Mouse (Mus musculus) heart, adult 2 months (tissue): ENCODE measurements around the gene Nudt15. TPM values are rescaled to one million over a fixed set of nuclear protein-coding genes. Genes with fewer than 3 reads are reported as not detected.
"Not testable (repeated sequence)": the region's sequence is repeated elsewhere in the genome, so short reads cannot be mapped to it uniquely, and the experiment has no call there.

Experiments
- DNase-seq, 2 experiments: peaks; one replicate each; pipeline ENCODE4 v3.0.0; 2021
- H3K27ac ChIP-seq: fragments of 200-600 bp; 2 replicates; pipeline ENCODE4 v1.8.1; 2022
- H3K27me3 ChIP-seq: fragments of 200-500 bp; 2 replicates; pipeline ENCODE4 v1.6.1; 2012; ENCODE audit warnings: mild to moderate bottlenecking, low read length, inconsistent platforms, mixed read lengths; ENCODE audit not compliant: control insufficient read depth, insufficient read depth
- H3K36me3 ChIP-seq: fragments of 200-500 bp; 2 replicates; pipeline ENCODE4 v1.6.1; 2012; ENCODE audit warnings: low read length, inconsistent platforms; ENCODE audit not compliant: control insufficient read depth, insufficient read depth
- H3K4me1 ChIP-seq: fragments of 200-500 bp; 2 replicates; pipeline ENCODE4 v1.6.1; 2011; ENCODE audit warnings: low read length; ENCODE audit not compliant: control insufficient read depth, insufficient read depth
- H3K4me3 ChIP-seq: fragments of 200-600 bp; 2 replicates; pipeline ENCODE4 v1.8.1; 2022
- H3K79me2 ChIP-seq: fragments of 200-500 bp; replicated peaks from 2 replicates; pipeline ENCODE4 v1.6.1; 2012; ENCODE audit warnings: mild to moderate bottlenecking, inconsistent platforms, low read length, moderate library complexity, mixed read lengths; ENCODE audit not compliant: control insufficient read depth, insufficient read depth
- H3K9ac ChIP-seq: fragments of 200-500 bp; 2 replicates; pipeline ENCODE4 v1.6.1; 2012; ENCODE audit warnings: low read depth, mild to moderate bottlenecking, control low read depth, inconsistent platforms, low read length, mixed read lengths
- CTCF ChIP-seq: fragments of 200-600 bp; IDR thresholded peaks from 2 replicates; pipeline ENCODE4 v1.8.1; 2022; ENCODE audit warnings: antibody characterized with exemption, mild to moderate bottlenecking, moderate library complexity
- EP300 ChIP-seq: fragments of 200-500 bp; IDR thresholded peaks from 2 replicates; pipeline ENCODE4 v1.6.1; 2011; ENCODE audit warnings: low read depth, low read length, control low read depth; ENCODE audit not compliant: insufficient read depth
- POLR2A ChIP-seq: fragments of 200-500 bp; IDR thresholded peaks from 2 replicates; pipeline ENCODE4 v1.6.1; 2011; ENCODE audit warnings: mild to moderate bottlenecking, low read depth, low read length, control low read depth; ENCODE audit not compliant: insufficient read depth
- WGBS: fragments of 180-500 bp; shearing (Covaris S2); methylation state at CpG from one replicate; pipeline ENCODE4 v1.1.7; 2018; 5-methylcytosine and 5-hydroxymethylcytosine counted together
- intact Hi-C: fragments of 180-260 bp; cut with DNase I; formaldehyde crosslinking; loops from one replicate; pipeline ENCODE4 v1.15.1; 2025
- polyA plus RNA-seq: library from polyadenylated mRNA; depleted of rRNA; stranded (reverse); fragments of >200 nt; gene quantifications from 2 replicates; pipeline ENCODE4 v1.2.3, GENCODE M21; 2012
- total RNA-seq, 2 experiments: library from RNA; stranded (reverse); gene quantifications; 2 replicates each; pipeline ENCODE4 v1.2.3; 2021

The Nudt15 gene
- total and polyA plus RNA-seq, 3 experiments, result 3.2 to 8.6 (median 7.3) TPM

DNA sequence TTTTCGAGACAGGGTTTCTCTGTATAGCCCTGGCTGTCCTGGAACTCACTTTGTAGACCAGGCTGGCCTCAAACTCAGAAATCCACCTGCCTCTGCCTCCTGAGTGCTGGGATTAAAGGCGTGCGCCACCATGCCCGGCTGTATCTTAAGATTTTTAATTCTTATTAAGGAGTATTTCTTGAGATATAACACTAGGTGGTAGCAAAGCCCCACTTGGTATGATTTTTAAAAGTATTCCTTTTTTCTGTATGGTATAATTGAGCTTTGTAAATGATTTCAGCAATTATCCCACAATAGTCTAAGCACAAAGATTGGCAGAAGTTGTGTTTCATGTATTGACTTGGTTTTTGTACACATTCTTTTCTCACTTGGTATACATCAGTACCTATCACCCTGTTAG, 21.8 kb upstream of the Nudt15 start:
- H3K27me3 ChIP-seq, H3K4me1 ChIP-seq, H3K79me2 ChIP-seq, H3K9ac ChIP-seq, intact Hi-C loops, H3K4me3 ChIP-seq, H3K36me3 ChIP-seq, DNase-seq, H3K27ac ChIP-seq: not testable (repeated sequence)
- peak; percentile 41 for TF ChIP-seq CTCF
- 88% methylated on average over 4 of the region's 4 CpGs for WGBS

DNA sequence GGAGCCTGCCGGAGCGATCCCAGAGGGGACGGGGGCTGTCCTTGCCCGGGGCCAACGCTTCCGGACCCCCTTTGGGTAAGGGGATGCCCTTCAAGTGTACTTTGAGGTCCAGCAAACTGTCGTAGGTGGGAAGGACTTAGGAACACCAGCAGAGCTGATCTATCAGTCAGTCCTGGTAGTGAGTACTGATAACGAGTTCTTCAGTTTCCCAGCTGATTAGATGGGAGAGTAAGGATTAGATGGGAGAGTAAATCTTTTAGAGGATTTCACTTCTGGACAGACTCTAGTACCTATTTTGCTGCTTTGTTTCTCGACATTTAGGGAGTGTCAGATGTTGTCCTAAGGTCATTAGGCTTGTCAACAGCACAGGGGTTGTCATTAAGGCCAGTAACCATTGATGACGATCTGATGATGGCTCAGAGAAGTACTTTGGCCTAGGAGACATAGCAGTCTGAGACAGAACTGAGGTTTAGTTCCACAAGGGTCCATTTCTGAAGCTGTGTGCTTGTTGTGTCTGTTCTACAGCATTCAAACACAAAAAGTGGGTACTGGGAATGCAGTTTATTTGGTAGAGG, 5.2 kb upstream of the Nudt15 start:
- peaks cover 13% of the 10 kb centered on the region for H3K36me3 ChIP-seq
- intact Hi-C loops, result loop anchor here (5.0 kb wide), 1 partner anchor 41 kb away; the partner anchor contains the start of gene Med4
- no peak for DNase-seq
- WGBS, result 1% methylated on average over 10 of the region's 10 CpGs
- H3K27me3 ChIP-seq, result no peaks in the 10 kb centered on the region
- H3K4me1 ChIP-seq, result peaks cover 6% of the 10 kb centered on the region
- H3K4me3 ChIP-seq, result peak overlapping the region; percentile 64
- peak overlapping the region; percentile 98 for H3K9ac ChIP-seq
- H3K79me2 ChIP-seq, result peaks cover 12% of the 10 kb centered on the region
- no peak for TF ChIP-seq CTCF
- TF ChIP-seq EP300, result no peak
- no peak for TF ChIP-seq POLR2A
- H3K27ac ChIP-seq, result peak overlapping the region; percentile 88

DNA sequence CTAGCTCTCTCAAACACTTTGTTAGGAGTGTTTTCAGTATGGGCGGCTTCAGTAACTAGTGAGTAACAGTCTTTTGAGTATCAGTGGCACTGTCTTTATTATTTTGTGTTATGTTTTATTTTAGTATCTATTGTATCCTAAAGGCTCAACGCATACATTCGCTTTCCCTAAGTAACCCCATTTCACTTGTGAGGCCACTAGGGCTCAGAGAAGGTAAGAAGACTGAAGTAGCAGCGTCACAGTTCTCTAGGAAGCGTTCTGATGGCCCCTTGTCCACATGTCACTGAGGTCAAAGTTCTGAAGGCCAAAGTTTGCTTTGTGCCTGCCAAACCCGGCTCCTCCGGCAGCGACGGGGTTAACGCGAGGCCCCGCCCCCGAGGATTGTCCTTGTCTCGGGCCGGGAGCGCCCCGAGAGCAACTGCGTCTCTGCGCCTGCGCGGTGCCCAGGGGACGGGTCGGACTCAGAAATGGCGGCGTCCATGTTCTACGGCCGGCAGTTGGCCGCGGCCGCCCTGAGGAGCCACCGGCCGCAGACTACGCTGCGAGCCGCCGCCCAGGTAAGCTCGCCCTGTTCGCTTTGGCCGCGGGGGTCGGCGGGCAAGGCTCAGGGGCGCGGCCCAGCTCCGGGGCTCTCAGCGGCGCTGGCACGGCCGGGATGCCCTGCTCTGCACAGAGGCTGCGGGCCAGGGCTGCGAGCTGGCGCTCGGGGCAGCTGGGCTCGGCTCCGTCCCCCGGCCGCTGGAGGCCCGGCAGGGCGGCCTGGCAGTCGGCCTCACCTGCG, 4.5 kb upstream of the Nudt15 start:
- peaks cover 13% of the 10 kb centered on the region for H3K36me3 ChIP-seq
- H3K79me2 ChIP-seq, result peaks cover 10% of the 10 kb centered on the region
- intact Hi-C loops, result loop anchor here (1.0 to 5.0 kb wide), 2 partner anchors 27 to 40 kb away; partner anchors contain the start of genes Med4 and Sucla2
- TF ChIP-seq CTCF (0 out of 2 replicates have a peak, but pooled peaks have one; percentile 18), POLR2A (peak; percentile 66; the same call in 1 of the 2 replicates), EP300 (no peak)
- no peaks in the 10 kb centered on the region for H3K27me3 ChIP-seq
- peak overlapping the region; percentile 88 for H3K27ac ChIP-seq
- H3K9ac ChIP-seq, result peak overlapping the region; percentile 98
- H3K4me3 ChIP-seq, result peak overlapping the region; percentile 64
- DNase-seq, result peak; percentile 95 to 98
- WGBS, result 3% methylated on average over 61 of the region's 61 CpGs
- H3K4me1 ChIP-seq, result peaks cover 5% of the 10 kb centered on the region

DNA sequence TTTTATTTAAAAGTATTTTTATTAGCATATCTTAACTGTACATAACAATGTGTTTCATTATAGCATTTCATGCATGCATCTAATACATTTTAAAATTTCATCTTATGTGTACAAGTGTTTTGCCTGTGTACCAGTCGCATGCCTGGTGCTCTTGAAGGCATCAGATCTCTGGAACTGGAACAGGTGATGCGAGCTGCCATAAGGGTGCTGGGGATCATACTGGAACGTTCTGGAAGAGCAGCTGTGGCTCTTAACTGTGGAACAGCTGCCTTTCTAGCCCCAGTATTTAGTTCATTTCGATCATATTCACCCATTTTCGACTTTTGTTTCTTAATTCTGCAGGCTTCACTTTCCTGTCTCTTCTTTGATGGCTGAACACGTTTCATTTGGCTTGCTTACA, 3.1 kb upstream of the Nudt15 start:
- Histone ChIP-seq H3K27me3 (no peaks in the 10 kb centered on the region), H3K79me2 (peaks cover 10% of the 10 kb centered on the region), H3K27ac (no peak overlapping the region), H3K4me1 (peaks cover 5% of the 10 kb centered on the region), H3K9ac (no peak overlapping the region), H3K36me3 (peaks cover 11% of the 10 kb centered on the region), H3K4me3 (no peak overlapping the region)
- WGBS, result 82% methylated on average over 6 of the region's 6 CpGs
- DNase-seq, result no peak
- TF ChIP-seq POLR2A (no peak), CTCF (no peak), EP300 (no peak)
- intact Hi-C loops, result loop anchor here (5.0 kb wide), 1 partner anchor 39 kb away; the partner anchor contains the start of gene Med4

DNA sequence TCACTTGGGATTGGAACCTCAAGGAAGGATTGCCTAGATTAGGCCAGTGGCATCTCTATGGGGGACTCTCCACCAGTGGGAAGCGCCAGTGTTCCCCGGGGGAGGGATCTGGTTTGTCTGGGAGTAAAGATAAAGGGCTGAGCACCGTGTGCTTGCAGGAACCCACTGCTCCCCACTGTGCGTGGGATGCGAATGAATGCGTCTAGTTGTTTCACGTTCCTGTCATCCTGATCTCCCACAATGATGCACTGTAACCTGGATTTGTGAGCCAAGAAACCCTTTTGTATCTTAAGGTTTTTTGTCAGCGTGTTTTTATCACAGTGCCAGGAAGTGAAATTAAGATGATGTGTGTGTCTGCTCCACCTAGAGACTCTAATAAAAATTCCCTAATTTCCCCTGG, 2.7 kb upstream of the Nudt15 start:
- Histone ChIP-seq H3K27me3 (no peaks in the 10 kb centered on the region), H3K79me2 (peaks cover 10% of the 10 kb centered on the region), H3K9ac (no peak overlapping the region), H3K4me3 (no peak overlapping the region), H3K27ac (no peak overlapping the region), H3K4me1 (peaks cover 5% of the 10 kb centered on the region), H3K36me3 (peaks cover 11% of the 10 kb centered on the region)
- 47% methylated on average over 8 of the region's 8 CpGs for WGBS
- intact Hi-C loops, result loop anchor here (5.0 kb wide), 1 partner anchor 38 kb away; the partner anchor contains the start of gene Med4
- no peak for DNase-seq
- TF ChIP-seq EP300 (no peak), CTCF (no peak), POLR2A (no peak)

DNA sequence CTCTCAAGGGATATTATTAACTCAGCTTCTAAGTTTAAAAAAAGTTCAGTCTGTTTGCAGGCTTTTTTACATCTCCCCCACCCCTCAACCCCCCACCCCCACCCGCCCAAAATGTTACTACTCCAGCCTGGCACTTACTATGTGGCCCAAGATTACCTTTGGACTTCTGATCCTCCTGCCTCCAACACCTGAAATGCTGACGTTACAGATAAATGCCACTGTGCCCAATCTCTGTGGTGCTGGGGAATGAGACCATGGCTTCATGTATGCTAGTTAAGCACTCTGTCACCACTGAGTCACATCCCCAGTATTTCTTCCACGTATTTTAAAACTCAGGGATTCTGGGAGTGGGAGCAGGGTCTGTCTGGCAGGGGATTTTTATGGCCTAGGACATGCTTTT, 2.2 kb upstream of the Nudt15 start:
- TF ChIP-seq POLR2A (no peak), EP300 (no peak), CTCF (no peak)

More for the DNA sequence above, 2.2 kb upstream of the Nudt15 start:
- no peak overlapping the region for H3K9ac ChIP-seq
- no peak overlapping the region for H3K27ac ChIP-seq
- intact Hi-C loops, result loop anchor here (5.0 kb wide), 1 partner anchor 38 kb away; the partner anchor contains the start of gene Med4
- no peak for DNase-seq
- peaks cover 11% of the 10 kb centered on the region for H3K36me3 ChIP-seq
- WGBS, result 53% methylated on average over 3 of the region's 3 CpGs
- H3K4me1 ChIP-seq, result peaks cover 5% of the 10 kb centered on the region
- H3K79me2 ChIP-seq, result peaks cover 7% of the 10 kb centered on the region
- no peaks in the 10 kb centered on the region for H3K27me3 ChIP-seq
- H3K4me3 ChIP-seq, result no peak overlapping the region
